Mouse (Mus musculus) monocyte, adult 5-6 weeks (primary cell): ENCODE data around the gene Dera. TPM values are rescaled to one million over a fixed set of nuclear protein-coding genes. Genes with fewer than 3 reads are reported as not detected.

Source experiments
- ATAC-seq: fragments of 153-309, 156-312 bp; replicated peaks from 2 replicates; pipeline ENCODE4 v1.8.0; 2017; ENCODE audit warnings: mild to moderate bottlenecking; ENCODE audit not compliant: low TSS enrichment, insufficient number of reproducible peaks, severe bottlenecking, poor library complexity, low FRiP score
- total RNA-seq: library from RNA; stranded (forward); fragments of 200-1000, 200-491, 200-594 nt; gene quantifications from 3 replicates; pipeline ENCODE4 v1.2.3, GENCODE M21; 2017

The Dera gene
- total RNA-seq, 1 experiment from 2014 or later: 37.0 TPM

GRCm38 (mm10) chr6:137752275-137752655 is 2.1 kb upstream of the Dera start:
- no peak for ATAC-seq

- ATAC-seq: no peak
Observed at GRCm38 (mm10) chr6:137754857-137755232, 499 bp downstream of the Dera start.

GRCm38 (mm10) chr6:137756310-137756709 is 2.0 kb downstream of the Dera start:
- ATAC-seq: no peak

- ATAC-seq: no peak
Observed at GRCm38 (mm10) chr6:137757891-137758290, 3.5 kb downstream of the Dera start.

- no peak for ATAC-seq
Observed at GRCm38 (mm10) chr6:137759681-137760080, 5.3 kb downstream of the Dera start.

- no peak for ATAC-seq
Observed at GRCm38 (mm10) chr6:137760966-137761365, 6.6 kb downstream of the Dera start.

GRCm38 (mm10) chr6:137764572-137765210 is 10.3 kb downstream of the Dera start:
- ATAC-seq: no peak

- ATAC-seq: no peak
Observed at GRCm38 (mm10) chr6:137766177-137766576, 11.8 kb downstream of the Dera start.

- no peak for ATAC-seq
Observed at GRCm38 (mm10) chr6:137771621-137772250, 17.4 kb downstream of the Dera start.

GRCm38 (mm10) chr6:137772918-137773636 is 18.7 kb downstream of the Dera start:
- no peak for ATAC-seq

- no peak for ATAC-seq
Observed at GRCm38 (mm10) chr6:137773637-137774028, 19.3 kb downstream of the Dera start.

- ATAC-seq: no peak
Observed at GRCm38 (mm10) chr6:137774166-137774565, 19.8 kb downstream of the Dera start.

- no peak for ATAC-seq
Observed at GRCm38 (mm10) chr6:137775159-137775558, 20.8 kb downstream of the Dera start.

- no peak for ATAC-seq
Observed at GRCm38 (mm10) chr6:137776981-137777380, 22.6 kb downstream of the Dera start.

- no peak for ATAC-seq
Observed at GRCm38 (mm10) chr6:137783899-137784637, 29.7 kb downstream of the Dera start.

- no peak for ATAC-seq
Observed at GRCm38 (mm10) chr6:137788976-137789590, 34.7 kb downstream of the Dera start.

GRCm38 (mm10) chr6:137789658-137790057 is 35.3 kb downstream of the Dera start:
- ATAC-seq: no peak

GRCm38 (mm10) chr6:137795494-137795893 is 41.1 kb downstream of the Dera start:
- no peak for ATAC-seq
